Mouse (Mus musculus): Measurements from ENCODE around the gene Bud13. TPM values are rescaled to one million over a fixed set of nuclear protein-coding genes. Genes with fewer than 3 reads are reported as not detected.

The Bud13 gene
- total and polyA plus RNA-seq, 2 experiments from 2014 or later: 11.8 to 12.6 TPM

- WGBS: 90% methylated on average over 4 of the region's 4 CpGs
- Histone ChIP-seq H3K27ac (no peak overlapping the region), H3K4me1 (ENCODE audit: insufficient read depth, low read length) (peaks cover 6% of the 10 kb centered on the region; the same call in 1 of the 2 replicates), H3K9ac (replicated peaks; ENCODE audit: low read length) (no peak overlapping the region), H3K27me3 (ENCODE audit: insufficient read depth, low read length) (no peaks in the 10 kb centered on the region), H3K9me3 (ENCODE audit: low read length) (no peaks in the 10 kb centered on the region), H3K36me3 (ENCODE audit: insufficient read depth, low read length) (no peaks in the 10 kb centered on the region), H3K4me2 (ENCODE audit: low read depth, low read length) (no peak overlapping the region), H3K4me3 (ENCODE audit: low read length) (no peak overlapping the region)
- ATAC-seq (no peak), DNase-seq (ENCODE audit: low spot score) (no peak)
- no peak for TF ChIP-seq CTCF (IDR thresholded peaks at IDR 0.05; ENCODE audit: low read depth)
Observed at GRCm38 (mm10) chr9:46345887-46346665, 63.3 kb downstream of the Bud13 start.

Other genes starting within 250 kb of the Bud13 start
- gene Apoa1, start 54.4 kb upstream of the Bud13 start, total RNA-seq (2014; rRNA removed): 1.6 TPM in 1 of 2 replicates, not detected in the other
- 3.4 and 4.5 TPM in 2 replicates for gene Apoa1, start 54.4 kb upstream of the Bud13 start, polyA plus RNA-seq (2015; fragmentation: Nextera tagmentation; extraction: Ambion mirVana)
- not detected in 2 replicates for gene Apoc3, start 47.4 kb upstream of the Bud13 start, total RNA-seq (2014; rRNA removed)
- gene Apoc3, start 47.4 kb upstream of the Bud13 start, polyA plus RNA-seq (2015; fragmentation: Nextera tagmentation; extraction: Ambion mirVana): not detected in 2 replicates
- gene Apoa4, start 42.3 kb upstream of the Bud13 start, total RNA-seq (2014; rRNA removed): not detected in 2 replicates
- gene Apoa4, start 42.3 kb upstream of the Bud13 start, polyA plus RNA-seq (2015; fragmentation: Nextera tagmentation; extraction: Ambion mirVana): not detected in 2 replicates
- 0.21 and 1.2 TPM in 2 replicates for gene Apoa5, start 14.4 kb upstream of the Bud13 start, total RNA-seq (2014; rRNA removed)
- gene Apoa5, start 14.4 kb upstream of the Bud13 start, polyA plus RNA-seq (2015; fragmentation: Nextera tagmentation; extraction: Ambion mirVana): not detected in 2 replicates
- 20.0 and 43.1 TPM in 2 replicates for gene Zpr1, start 9.9 kb upstream of the Bud13 start, total RNA-seq (2014; rRNA removed)
- 45.7 and 47.3 TPM in 2 replicates for gene Zpr1, start 9.9 kb upstream of the Bud13 start, polyA plus RNA-seq (2015; fragmentation: Nextera tagmentation; extraction: Ambion mirVana)
- gene 4931429L15Rik, start 37.0 kb downstream of the Bud13 start, total RNA-seq (2014; rRNA removed): 0.07 TPM in 1 of 2 replicates, not detected in the other
- gene 4931429L15Rik, start 37.0 kb downstream of the Bud13 start, polyA plus RNA-seq (2015; fragmentation: Nextera tagmentation; extraction: Ambion mirVana): not detected in 2 replicates